Comparison of ENCODE assay signal across 13 mouse cellular contexts in genomic region chr8:45064197-45064869, GRCm38 (mm10). TPM values are rescaled to one million over a fixed set of nuclear protein-coding genes. Genes with fewer than 3 reads are reported as not detected.
A peak's percentile ranks its signal among the peaks of the same experiment; 100 is the strongest.
DNase-seq lines count a peak whose midpoint lies in the region; ATAC-seq and TF ChIP-seq lines count a peak whose summit lies in the region.
"Had no signal": no experiment of that assay in that cellular context is flagged by ENCODE, and none has a peak within 500 bp of the region (broad histone marks: within the 10 kb centered on the region; RNA-seq: fewer than 3 reads in every experiment).

No protein-coding gene starts in this region.

- peak; percentile 52; the same call in 1 of the 2 replicates for ATAC-seq in intestine, embryonic 14.5 days (replicated peaks; ENCODE audit: low FRiP score, low TSS enrichment, low read depth)
- no peak for ATAC-seq in intestine, embryonic 16.5 days
- peak; percentile 34; the same call in 1 of the 2 replicates for ATAC-seq in hindbrain, embryonic 13.5 days (ENCODE audit: low FRiP score)
- ATAC-seq in midbrain, postnatal 0 days (ENCODE audit: low FRiP score), result 0 out of 2 replicates have a peak, but pooled peaks have one; percentile 45

- no peaks in the 10 kb centered on the region; the same call in 1 of the 2 replicates for H3K4me1 ChIP-seq in intestine, embryonic 14.5 days (replicated peaks; ENCODE audit: control insufficient read depth, insufficient read depth, low read length)
- no peaks in the 10 kb centered on the region for H3K4me1 ChIP-seq in intestine, embryonic 16.5 days (ENCODE audit: control insufficient read depth, insufficient read depth, low read length)
- H3K4me1 ChIP-seq in hindbrain, embryonic 13.5 days (replicated peaks), result peaks cover 5% of the 10 kb centered on the region
- H3K4me1 ChIP-seq in midbrain, postnatal 0 days (ENCODE audit: insufficient read depth, low read length), result peaks cover 4% of the 10 kb centered on the region; the same call in 1 of the 2 replicates

- no peaks in the 10 kb centered on the region for H3K27me3 ChIP-seq in intestine, embryonic 14.5 days (replicated peaks; ENCODE audit: control insufficient read depth, insufficient read depth, low read length)
- H3K27me3 ChIP-seq in intestine, embryonic 16.5 days (replicated peaks; ENCODE audit: control insufficient read depth, insufficient read depth, low read length), result no peaks in the 10 kb centered on the region
- H3K27me3 ChIP-seq in hindbrain, embryonic 13.5 days, result 0 out of 2 replicates have a peak, but pooled peaks cover 3% of the 10 kb centered on the region
- no peaks in the 10 kb centered on the region for H3K27me3 ChIP-seq in midbrain, postnatal 0 days (ENCODE audit: insufficient read depth, low read length)

- H3K36me3 ChIP-seq in intestine, embryonic 14.5 days (ENCODE audit: control insufficient read depth, insufficient read depth, low read length), result no peaks in the 10 kb centered on the region
- H3K36me3 ChIP-seq in intestine, embryonic 16.5 days (ENCODE audit: control insufficient read depth, insufficient read depth, low read length), result no peaks in the 10 kb centered on the region
- H3K36me3 ChIP-seq in hindbrain, embryonic 13.5 days, result no peaks in the 10 kb centered on the region
- no peaks in the 10 kb centered on the region for H3K36me3 ChIP-seq in midbrain, postnatal 0 days (ENCODE audit: insufficient read depth, low read length)

- H3K9ac ChIP-seq in intestine, embryonic 14.5 days (ENCODE audit: low read length), result no peak overlapping the region
- no peak overlapping the region for H3K9ac ChIP-seq in intestine, embryonic 16.5 days (ENCODE audit: low read depth, low read length)
- no peak overlapping the region for H3K9ac ChIP-seq in hindbrain, embryonic 13.5 days
- H3K9ac ChIP-seq in midbrain, postnatal 0 days (replicated peaks; ENCODE audit: low read length, poor library complexity, severe bottlenecking), result no peak overlapping the region

- no peak overlapping the region for H3K4me2 ChIP-seq in intestine, embryonic 14.5 days (ENCODE audit: low read length)
- H3K4me2 ChIP-seq in intestine, embryonic 16.5 days (ENCODE audit: low read depth, low read length), result no peak overlapping the region
- H3K4me2 ChIP-seq in hindbrain, embryonic 13.5 days, result no peak overlapping the region
- no peak overlapping the region for H3K4me2 ChIP-seq in midbrain, postnatal 0 days (ENCODE audit: low read depth, low read length, poor library complexity, severe bottlenecking)

- H3K27ac ChIP-seq in intestine, embryonic 14.5 days (ENCODE audit: low read depth), result no peak overlapping the region
- no peak overlapping the region for H3K27ac ChIP-seq in intestine, embryonic 16.5 days (ENCODE audit: low read length)
- H3K27ac ChIP-seq in hindbrain, embryonic 13.5 days, result no peak overlapping the region
- H3K27ac ChIP-seq in midbrain, postnatal 0 days (ENCODE audit: low read depth, low read length), result no peak overlapping the region

- no peaks in the 10 kb centered on the region for H3K9me3 ChIP-seq in intestine, embryonic 14.5 days (ENCODE audit: control insufficient read depth, low read length)
- H3K9me3 ChIP-seq in intestine, embryonic 16.5 days (ENCODE audit: control insufficient read depth, low read length), result no peaks in the 10 kb centered on the region
- no peaks in the 10 kb centered on the region for H3K9me3 ChIP-seq in hindbrain, embryonic 13.5 days
- no peaks in the 10 kb centered on the region for H3K9me3 ChIP-seq in midbrain, postnatal 0 days (ENCODE audit: low read length)

- no peak for TF ChIP-seq CTCF in midbrain, postnatal 0 days (IDR thresholded peaks at IDR 0.05)

- 50% methylated on average over 8 of the region's 8 CpGs for WGBS in intestine, embryonic 14.5 days
- WGBS in intestine, embryonic 16.5 days, result 44% methylated on average over 8 of the region's 8 CpGs
- WGBS in hindbrain, embryonic 13.5 days, result 13% methylated on average over 8 of the region's 8 CpGs
- 24% methylated on average over 8 of the region's 8 CpGs for WGBS in midbrain, postnatal 0 days

- H3K4me3 ChIP-seq in intestine, embryonic 14.5 days (ENCODE audit: low read depth, low read length), result no peak overlapping the region
- no peak overlapping the region for H3K4me3 ChIP-seq in intestine, embryonic 16.5 days (ENCODE audit: low read length)
- H3K4me3 ChIP-seq in hindbrain, embryonic 13.5 days, result no peak overlapping the region
- H3K4me3 ChIP-seq in midbrain, postnatal 0 days (ENCODE audit: low read depth, low read length), result no peak overlapping the region

- no peak for DNase-seq in intestine, embryonic 14.5 days (ENCODE audit: low spot score)
- peak; percentile 94 for DNase-seq in R1 (ENCODE audit: low read depth, low spot score)
- DNase-seq in midbrain, postnatal 0 days (ENCODE audit: low spot score), result no peak
- DNase-seq in cerebellum, postnatal 14 days, result no peak
- DNase-seq in gastrocnemius, adult 18-20 months (ENCODE audit: low spot score), result no peak
- no peak for DNase-seq in adrenal gland, postnatal 4 days (ENCODE audit: low spot score in 2 of 2)
- DNase-seq: cerebellum, adult 18-20 months; kidney, adult 9 months had no signal

RNA-seq across cellular contexts. Expression of gene Mtnr1a, which starts 4.6 kb away (rescaled TPM):
- polyA plus RNA-seq in intestine, embryonic 14.5 days (2014; fragmentation: Nextera tagmentation; extraction: Ambion mirVana), result 0.11 and 0.15 TPM in 2 replicates
- 0.49 and 0.50 TPM in 2 replicates for polyA plus RNA-seq in intestine, embryonic 16.5 days (2015; fragmentation: Nextera tagmentation; extraction: Ambion mirVana)
- 0.21 TPM in 2 replicates for polyA plus RNA-seq in hindbrain, embryonic 13.5 days (2015; fragmentation: Nextera tagmentation; extraction: Ambion mirVana)
- 0.52 and 0.77 TPM in 2 replicates for total RNA-seq in midbrain, postnatal 0 days (2014; rRNA removed)
- 0.10 and 0.49 TPM in 2 replicates for polyA plus RNA-seq in midbrain, postnatal 0 days (2015; fragmentation: Nextera tagmentation; extraction: Ambion mirVana)
- not detected for total RNA-seq in gastrocnemius, adult 18-20 months (2021)
- under 1 TPM in 1 of 2 experiments, not detected in 1; 0.36 TPM for total RNA-seq in adrenal gland, postnatal 4 days (2021)
- total RNA-seq: heart, adult 8-10 months; left cerebral cortex, adult 18-20 months had no signal
- polyA plus RNA-seq: C2C12 had no signal
